Mouse (Mus musculus): ENCODE results near the gene Neurog3. TPM values are rescaled to one million over a fixed set of nuclear protein-coding genes. Genes with fewer than 3 reads are reported as not detected.

Gene Neurog3
- polyA plus RNA-seq, 1 experiment from 2014 or later, result 14.7 TPM

DNA sequence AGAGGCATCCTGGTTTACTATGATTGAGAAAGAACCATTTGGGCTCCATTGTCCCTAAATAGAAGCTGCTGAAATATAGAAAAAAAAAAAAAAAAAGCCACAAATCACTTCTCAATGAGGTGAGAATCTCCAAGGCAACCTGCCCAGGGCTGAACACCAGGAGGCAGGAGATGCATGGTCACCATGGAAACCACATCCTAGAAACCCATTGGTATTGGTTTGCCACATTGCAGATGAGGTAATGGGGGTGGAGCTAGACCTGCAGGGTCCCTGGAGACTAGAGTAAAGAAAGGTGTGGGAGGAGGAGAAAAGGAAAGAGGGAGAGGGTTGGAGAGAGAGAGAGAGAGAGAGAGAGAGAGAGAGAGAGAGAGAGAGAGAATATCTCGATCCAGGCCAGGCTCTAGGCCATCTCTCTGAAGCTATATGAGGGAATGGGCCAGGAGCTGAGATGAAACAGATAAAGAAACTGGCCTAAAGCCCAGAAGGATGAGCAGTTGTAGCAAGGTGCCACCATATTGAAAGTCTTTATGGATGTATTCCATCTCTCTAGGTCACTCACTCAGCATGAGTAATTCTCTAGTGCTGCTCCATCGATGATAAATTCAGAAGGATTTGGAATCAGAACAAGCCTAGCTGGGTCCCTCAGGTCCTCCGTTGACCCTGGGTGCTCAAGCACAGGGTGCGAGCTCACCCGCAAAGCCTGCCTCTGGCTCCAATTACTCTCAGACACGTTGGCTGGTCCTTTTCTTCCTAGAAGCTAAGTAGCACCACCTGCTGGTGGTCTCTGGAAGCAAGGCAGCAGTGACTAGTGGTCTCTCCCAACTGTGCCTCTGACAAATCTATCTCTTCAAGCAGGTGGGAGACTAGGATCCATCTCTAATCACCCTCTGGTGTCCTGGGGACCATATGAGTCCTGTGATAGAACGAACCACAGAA, 31.1 kb upstream of the Neurog3 start:
- H3K9ac ChIP-seq (ENCODE audit: low read length), result no peak overlapping the region
- no peak overlapping the region for H3K4me3 ChIP-seq (ENCODE audit: low read depth, low read length)
- no peaks in the 10 kb centered on the region for H3K27me3 ChIP-seq (ENCODE audit: control insufficient read depth, insufficient read depth, low read length)
- H3K4me1 ChIP-seq (ENCODE audit: control insufficient read depth, insufficient read depth, low read length), result peaks cover 11% of the 10 kb centered on the region
- no peaks in the 10 kb centered on the region for H3K36me3 ChIP-seq (ENCODE audit: control insufficient read depth, insufficient read depth, low read length)
- H3K9me3 ChIP-seq (ENCODE audit: control insufficient read depth, low read length), result no peaks in the 10 kb centered on the region
- DNase-seq (ENCODE audit: low spot score) (peak; percentile 84), ATAC-seq (ENCODE audit: insufficient read depth, low FRiP score, low TSS enrichment) (peak; percentile 40; the same call in 1 of the 2 replicates)
- H3K4me2 ChIP-seq (ENCODE audit: low read depth), result no peak overlapping the region
- WGBS, result 12% methylated on average over 7 of the region's 7 CpGs
- H3K27ac ChIP-seq (ENCODE audit: low read depth, low read length), result no peak overlapping the region

DNA sequence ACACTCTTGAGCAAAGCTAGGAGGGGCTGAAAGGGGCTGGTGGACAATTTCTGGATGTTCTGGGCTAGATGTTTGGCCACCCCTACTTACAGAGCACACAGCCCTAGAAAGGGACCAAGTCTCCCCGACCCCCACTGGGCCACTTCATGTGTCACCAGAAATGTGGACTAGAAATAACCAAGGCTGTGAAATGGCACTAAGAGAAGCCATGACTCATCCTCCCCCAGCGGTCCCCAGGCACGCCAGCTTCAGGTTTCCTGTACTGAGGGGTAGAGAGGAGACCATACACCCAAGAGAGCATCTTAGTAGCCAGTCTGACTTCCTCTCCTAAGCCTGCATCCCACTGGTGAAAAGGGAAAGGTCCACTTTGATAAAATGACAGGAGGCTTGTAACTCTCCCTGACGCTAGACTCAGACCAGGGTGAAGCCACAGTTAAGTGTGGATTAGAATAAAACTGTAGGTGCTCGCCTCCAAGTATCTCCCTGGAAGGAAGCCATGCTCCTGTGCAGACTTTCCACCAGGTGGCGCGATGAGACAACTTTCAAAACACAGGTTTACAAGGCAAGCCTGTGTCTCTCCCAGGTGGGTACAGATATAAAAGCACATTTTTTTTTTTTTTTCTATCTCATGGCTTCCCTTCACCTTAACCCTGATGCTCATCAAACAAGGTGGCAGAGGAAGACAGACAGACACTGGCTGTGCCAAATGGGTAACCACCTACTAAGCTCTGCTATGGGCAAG, 27.9 kb upstream of the Neurog3 start:
- Histone ChIP-seq H3K4me1 (ENCODE audit: control insufficient read depth, insufficient read depth, low read length) (peaks cover 11% of the 10 kb centered on the region), H3K4me2 (ENCODE audit: low read depth) (no peak overlapping the region), H3K27me3 (ENCODE audit: control insufficient read depth, insufficient read depth, low read length) (peaks cover 14% of the 10 kb centered on the region), H3K36me3 (ENCODE audit: control insufficient read depth, insufficient read depth, low read length) (no peaks in the 10 kb centered on the region), H3K27ac (ENCODE audit: low read depth, low read length) (no peak overlapping the region), H3K9me3 (ENCODE audit: control insufficient read depth, low read length) (no peaks in the 10 kb centered on the region), H3K9ac (ENCODE audit: low read length) (no peak overlapping the region), H3K4me3 (ENCODE audit: low read depth, low read length) (no peak overlapping the region)
- WGBS, result 31% methylated on average over 7 of the region's 7 CpGs
- peak; percentile 75 for DNase-seq (ENCODE audit: low spot score)
- no peak for ATAC-seq (ENCODE audit: insufficient read depth, low FRiP score, low TSS enrichment)

DNA sequence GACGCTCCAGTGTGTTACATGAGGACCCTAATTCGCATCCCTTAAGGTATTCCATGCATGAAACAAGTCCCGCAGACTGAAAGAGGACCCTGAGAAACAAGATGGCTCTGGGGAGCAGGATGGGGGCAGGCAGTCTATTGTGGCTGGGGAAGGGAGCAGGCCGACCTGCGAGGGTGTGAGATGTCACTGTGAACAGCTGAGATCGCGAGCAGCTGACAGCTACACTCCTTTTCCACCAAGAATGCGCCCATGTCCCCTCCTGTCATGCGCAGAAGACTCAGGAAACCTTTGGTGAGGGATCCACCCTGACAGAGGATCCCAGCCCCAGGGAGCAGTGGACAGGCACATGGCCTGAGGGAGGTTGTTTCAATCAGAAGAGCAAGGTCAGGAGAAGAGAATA, 25.8 kb upstream of the Neurog3 start:
- DNase-seq (ENCODE audit: low spot score) (no peak), ATAC-seq (ENCODE audit: insufficient read depth, low FRiP score, low TSS enrichment) (no peak)
- Histone ChIP-seq H3K4me3 (ENCODE audit: low read depth, low read length) (no peak overlapping the region), H3K36me3 (ENCODE audit: control insufficient read depth, insufficient read depth, low read length) (no peaks in the 10 kb centered on the region), H3K4me1 (ENCODE audit: control insufficient read depth, insufficient read depth, low read length) (no peaks in the 10 kb centered on the region), H3K27ac (ENCODE audit: low read depth, low read length) (no peak overlapping the region), H3K9me3 (ENCODE audit: control insufficient read depth, low read length) (no peaks in the 10 kb centered on the region), H3K9ac (ENCODE audit: low read length) (no peak overlapping the region), H3K4me2 (ENCODE audit: low read depth) (no peak overlapping the region), H3K27me3 (ENCODE audit: control insufficient read depth, insufficient read depth, low read length) (peaks cover 19% of the 10 kb centered on the region)
- WGBS, result 65% methylated on average over 9 of the region's 9 CpGs

DNA sequence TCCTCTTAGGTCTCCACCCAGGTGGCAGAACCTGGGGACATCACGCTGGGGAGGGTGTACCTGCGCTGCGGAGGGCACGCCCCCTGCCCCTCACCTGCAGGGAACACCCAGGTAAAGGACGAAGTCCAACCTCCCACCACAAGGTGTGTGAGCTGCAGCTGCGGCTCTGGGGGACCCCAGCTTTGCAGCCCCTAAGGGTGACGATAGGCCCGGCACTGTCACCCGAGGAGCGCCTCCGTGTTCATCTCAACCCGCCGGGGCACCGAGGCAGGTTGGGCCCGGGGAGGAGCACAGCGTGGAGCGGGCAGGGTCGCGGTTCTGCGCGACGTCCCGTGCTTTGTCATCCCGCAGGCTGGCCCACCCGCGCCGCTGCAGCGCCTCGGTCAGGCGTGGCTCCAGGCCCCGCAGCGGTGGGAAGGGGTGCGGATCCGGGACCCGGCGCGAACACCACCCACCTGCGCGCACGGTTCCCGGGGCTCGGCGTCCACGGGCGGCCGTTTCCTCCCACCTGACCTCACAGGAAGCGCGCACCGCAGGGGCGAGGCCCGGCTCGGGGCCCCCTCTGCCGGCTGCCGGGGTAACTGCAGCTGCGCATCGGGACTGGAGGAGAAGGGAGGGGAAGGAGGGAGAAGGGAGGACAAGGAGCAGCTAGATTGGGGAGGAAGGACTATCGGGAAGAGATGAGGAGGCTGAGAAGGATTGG, 22.2 kb upstream of the Neurog3 start:
- H3K9ac ChIP-seq (ENCODE audit: low read length), result peak overlapping the region; percentile 76
- peak overlapping the region; percentile 59 for H3K4me3 ChIP-seq (ENCODE audit: low read depth, low read length)
- H3K4me2 ChIP-seq (ENCODE audit: low read depth), result peak overlapping the region; percentile 86
- ATAC-seq (ENCODE audit: insufficient read depth, low FRiP score, low TSS enrichment), result peak; percentile 47; the same call in 1 of the 2 replicates
- H3K36me3 ChIP-seq (ENCODE audit: control insufficient read depth, insufficient read depth, low read length), result no peaks in the 10 kb centered on the region
- WGBS, result under 1% methylated on average over 51 of the region's 57 CpGs
- peaks cover 19% of the 10 kb centered on the region for H3K27me3 ChIP-seq (ENCODE audit: control insufficient read depth, insufficient read depth, low read length)
- no peaks in the 10 kb centered on the region for H3K9me3 ChIP-seq (ENCODE audit: control insufficient read depth, low read length)
- DNase-seq (ENCODE audit: low spot score), result peak; percentile 87
- no peak overlapping the region for H3K27ac ChIP-seq (ENCODE audit: low read depth, low read length)
- H3K4me1 ChIP-seq (ENCODE audit: control insufficient read depth, insufficient read depth, low read length), result no peaks in the 10 kb centered on the region; the same call in 1 of the 2 replicates

DNA sequence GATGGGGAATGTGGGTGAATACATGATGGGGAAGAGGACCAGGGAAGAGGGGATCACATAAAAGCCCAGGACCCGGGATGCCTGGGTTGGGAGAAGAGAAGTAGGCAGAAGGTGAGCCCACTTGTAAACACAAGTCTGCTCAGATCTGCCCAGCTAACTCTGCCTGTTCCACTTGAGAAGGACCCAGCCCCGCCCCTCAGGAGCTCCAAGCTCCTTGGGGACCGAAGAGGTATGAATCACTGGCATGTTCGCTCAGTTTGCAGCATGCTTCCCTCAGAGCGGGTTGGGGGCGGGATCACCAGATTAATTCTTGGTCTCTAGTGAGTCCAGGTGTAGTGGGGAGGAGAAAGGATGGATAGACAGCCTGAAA, 21.7 kb upstream of the Neurog3 start:
- no peaks in the 10 kb centered on the region for H3K36me3 ChIP-seq (ENCODE audit: control insufficient read depth, insufficient read depth, low read length)

DNA sequence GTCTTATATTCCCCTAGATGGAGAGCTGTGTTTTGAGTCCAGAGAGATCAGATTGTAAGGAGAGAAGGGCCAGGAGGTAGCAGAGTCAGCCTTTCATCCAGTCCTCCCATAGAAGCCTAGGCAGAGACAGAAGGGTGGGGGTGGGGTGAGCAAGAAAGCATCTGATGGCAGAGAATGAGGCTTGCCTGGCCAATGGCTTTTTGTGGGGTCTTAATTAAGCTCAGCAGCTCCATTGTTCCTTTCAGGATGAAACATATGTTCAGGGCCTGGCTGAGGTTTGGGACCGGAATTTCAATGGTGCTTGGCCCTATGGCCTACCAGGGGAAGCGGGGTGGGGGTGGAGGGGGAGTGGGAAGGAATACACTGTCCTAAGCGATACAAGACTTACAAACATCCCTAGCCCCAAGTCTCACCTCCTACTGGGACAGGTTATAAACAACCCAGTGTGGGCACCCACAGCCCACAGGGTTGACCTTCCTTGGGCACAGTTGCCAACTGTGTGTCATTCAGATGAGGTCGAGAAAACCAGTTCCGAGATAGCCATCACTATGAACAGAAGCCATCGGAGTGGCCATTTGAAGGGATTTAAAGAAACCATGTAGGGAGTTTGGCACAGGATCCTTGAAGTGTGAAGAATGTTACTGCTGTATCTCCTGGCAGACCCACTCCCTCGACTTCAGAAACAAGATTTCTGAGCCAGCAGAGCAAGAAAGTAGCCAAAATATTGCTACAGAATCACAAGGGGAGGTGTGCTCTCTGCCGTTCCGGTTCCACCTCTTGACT, 18.8 kb upstream of the Neurog3 start:
- ATAC-seq (ENCODE audit: insufficient read depth, low FRiP score, low TSS enrichment) (peak; percentile 62; the same call in 1 of the 2 replicates), DNase-seq (ENCODE audit: low spot score) (peak; percentile 19)
- Histone ChIP-seq H3K4me1 (ENCODE audit: control insufficient read depth, insufficient read depth, low read length) (no peaks in the 10 kb centered on the region; the same call in 1 of the 2 replicates), H3K9me3 (ENCODE audit: control insufficient read depth, low read length) (no peaks in the 10 kb centered on the region), H3K9ac (ENCODE audit: low read length) (no peak overlapping the region), H3K36me3 (ENCODE audit: control insufficient read depth, insufficient read depth, low read length) (no peaks in the 10 kb centered on the region), H3K4me3 (ENCODE audit: low read depth, low read length) (no peak overlapping the region), H3K4me2 (ENCODE audit: low read depth) (no peak overlapping the region), H3K27ac (ENCODE audit: low read depth, low read length) (0 out of 2 replicates have a peak overlapping the region, but pooled peaks have one; percentile 50), H3K27me3 (ENCODE audit: control insufficient read depth, insufficient read depth, low read length) (peaks cover 15% of the 10 kb centered on the region)
- WGBS, result 62% methylated on average over 9 of the region's 9 CpGs

More for the DNA sequence above, 21.7 kb upstream of the Neurog3 start:
- Histone ChIP-seq H3K9me3 (ENCODE audit: control insufficient read depth, low read length) (no peaks in the 10 kb centered on the region), H3K27me3 (ENCODE audit: control insufficient read depth, insufficient read depth, low read length) (peaks cover 19% of the 10 kb centered on the region), H3K4me1 (ENCODE audit: control insufficient read depth, insufficient read depth, low read length) (no peaks in the 10 kb centered on the region; the same call in 1 of the 2 replicates), H3K9ac (ENCODE audit: low read length) (no peak overlapping the region), H3K4me3 (ENCODE audit: low read depth, low read length) (peak overlapping the region; percentile 59; the same call in 1 of the 2 replicates), H3K4me2 (ENCODE audit: low read depth) (peak overlapping the region; percentile 86; the same call in 1 of the 2 replicates), H3K27ac (ENCODE audit: low read depth, low read length) (no peak overlapping the region)
- no peak for DNase-seq (ENCODE audit: low spot score)
- 44% methylated on average over 6 of the region's 6 CpGs for WGBS
- no peak for ATAC-seq (ENCODE audit: insufficient read depth, low FRiP score, low TSS enrichment)

DNA sequence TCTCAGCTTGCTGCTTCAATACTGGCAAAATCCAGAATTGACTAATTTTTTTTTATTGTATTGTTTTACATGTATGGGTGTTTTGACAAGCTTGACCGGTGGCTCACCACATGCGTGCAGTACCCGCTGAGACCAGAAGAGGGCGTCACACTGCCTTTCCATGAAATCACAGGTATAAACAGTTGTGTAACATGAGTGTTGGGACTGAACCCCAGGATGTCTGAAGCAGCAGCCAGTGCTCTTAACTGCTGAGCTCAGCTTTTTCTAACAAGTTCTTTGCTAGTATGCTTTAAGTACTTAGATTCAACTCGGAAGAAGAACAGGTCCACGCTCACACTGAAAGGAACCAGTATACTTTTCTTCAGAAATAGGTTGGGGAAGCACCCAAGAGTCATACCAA, 5.8 kb upstream of the Neurog3 start:
- no peak for ATAC-seq (ENCODE audit: insufficient read depth, low FRiP score, low TSS enrichment)
- H3K4me3 ChIP-seq (ENCODE audit: low read depth, low read length), result no peak overlapping the region
- WGBS, result 41% methylated on average over 6 of the region's 6 CpGs
- DNase-seq (ENCODE audit: low spot score), result no peak
- H3K27ac ChIP-seq (ENCODE audit: low read depth, low read length), result no peak overlapping the region
- no peaks in the 10 kb centered on the region for H3K36me3 ChIP-seq (ENCODE audit: control insufficient read depth, insufficient read depth, low read length)
- no peak overlapping the region for H3K9ac ChIP-seq (ENCODE audit: low read length)
- H3K9me3 ChIP-seq (ENCODE audit: control insufficient read depth, low read length), result no peaks in the 10 kb centered on the region
- H3K27me3 ChIP-seq (ENCODE audit: control insufficient read depth, insufficient read depth, low read length), result peaks cover 59% of the 10 kb centered on the region
- H3K4me2 ChIP-seq (ENCODE audit: low read depth), result no peak overlapping the region
- H3K4me1 ChIP-seq (ENCODE audit: control insufficient read depth, insufficient read depth, low read length), result 0 out of 2 replicates have a peak, but pooled peaks cover 3% of the 10 kb centered on the region

Data from neural tube, embryonic 11.5 days (tissue).